Mouse (Mus musculus): ENCODE data around the gene Plekhh2. TPM values are rescaled to one million over a fixed set of nuclear protein-coding genes. Genes with fewer than 3 reads are reported as not detected.

The Plekhh2 gene
- polyA plus RNA-seq, 1 experiment = 0.66 TPM

DNA sequence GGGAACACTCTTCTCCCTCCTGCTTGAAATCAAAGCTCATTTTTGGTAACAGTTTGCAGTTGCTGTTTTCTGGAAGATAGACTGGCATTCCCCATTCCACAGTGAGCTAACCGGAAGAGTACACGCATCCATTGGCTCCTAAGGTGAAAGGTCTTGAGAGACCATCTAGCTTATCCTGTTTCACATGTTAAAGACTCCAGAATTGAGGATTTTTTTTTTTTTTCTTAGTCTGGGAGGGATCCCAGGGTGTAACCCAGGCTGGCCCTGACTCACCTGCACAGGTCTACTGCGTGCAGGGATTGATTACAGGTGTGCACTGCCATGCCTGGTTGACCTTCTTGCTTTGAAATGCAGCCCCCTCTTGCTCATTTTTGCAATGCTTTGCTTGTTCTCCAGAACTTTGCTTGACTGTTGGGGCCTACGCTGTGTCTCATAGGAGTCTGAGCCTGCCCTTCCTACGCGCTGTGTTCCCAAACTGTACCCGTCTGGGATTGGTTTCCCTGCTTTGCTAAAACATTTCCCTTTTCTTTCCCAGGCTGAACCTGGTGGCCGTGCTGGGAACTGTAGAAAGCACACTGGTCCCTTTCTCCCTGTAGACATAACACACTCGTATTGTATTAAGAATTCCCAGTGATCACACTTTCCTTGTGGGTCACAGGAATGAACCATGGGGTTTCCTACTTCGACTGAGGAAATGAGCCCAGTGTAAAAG is 92.2 kb downstream of the Plekhh2 start:
- Histone ChIP-seq H3K27ac (ENCODE audit: control insufficient read depth, insufficient read depth, low read length) (no peak overlapping the region), H3K4me3 (ENCODE audit: control insufficient read depth, insufficient read depth, low read length) (no peak overlapping the region), H3K27me3 (ENCODE audit: control insufficient read depth, insufficient read depth, low read length) (no peaks in the 10 kb centered on the region), H3K36me3 (ENCODE audit: control insufficient read depth, insufficient read depth, low read length) (no peaks in the 10 kb centered on the region), H3K4me1 (replicated peaks; ENCODE audit: control insufficient read depth, insufficient read depth, low read length) (no peaks in the 10 kb centered on the region)
- 91% methylated on average over 10 of the region's 10 CpGs for WGBS
- no peak for TF ChIP-seq CTCF (IDR thresholded peaks at IDR 0.05; ENCODE audit: borderline replicate concordance, control insufficient read depth, extremely low read depth, insufficient read depth, low read length, poor library complexity)
- no peak for TF ChIP-seq POLR2A (IDR thresholded peaks at IDR 0.05; ENCODE audit: control insufficient read depth, extremely low read depth, insufficient read depth, low read length, poor library complexity)
- no peak for DNase-seq

DNA sequence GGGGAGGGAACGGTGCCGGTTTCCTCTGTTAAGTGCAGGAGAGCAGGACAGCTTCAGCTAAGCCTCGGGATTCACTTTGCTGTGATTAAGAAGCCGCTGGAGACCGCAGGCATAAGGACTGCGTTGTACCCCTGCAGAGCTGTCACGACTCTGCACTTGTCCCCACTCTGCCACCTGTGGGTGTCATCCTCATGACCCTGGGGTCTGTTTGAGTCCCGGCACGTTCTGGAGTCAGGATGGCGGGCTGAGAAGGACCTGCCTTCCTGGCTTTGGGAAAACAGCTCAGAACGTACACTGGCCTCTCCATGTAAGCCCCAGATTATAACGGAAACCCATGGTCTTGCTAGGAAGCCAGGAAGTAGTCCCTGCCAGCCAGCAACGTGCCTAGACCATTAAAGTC is 95.3 kb downstream of the Plekhh2 start:
- Histone ChIP-seq H3K36me3 (ENCODE audit: control insufficient read depth, insufficient read depth, low read length) (no peaks in the 10 kb centered on the region), H3K4me1 (replicated peaks; ENCODE audit: control insufficient read depth, insufficient read depth, low read length) (no peaks in the 10 kb centered on the region), H3K4me3 (ENCODE audit: control insufficient read depth, insufficient read depth, low read length) (no peak overlapping the region), H3K27me3 (ENCODE audit: control insufficient read depth, insufficient read depth, low read length) (no peaks in the 10 kb centered on the region), H3K27ac (ENCODE audit: control insufficient read depth, insufficient read depth, low read length) (no peak overlapping the region)
- TF ChIP-seq CTCF (IDR thresholded peaks at IDR 0.05; ENCODE audit: borderline replicate concordance, control insufficient read depth, extremely low read depth, insufficient read depth, low read length, poor library complexity) = no peak
- no peak for TF ChIP-seq POLR2A (IDR thresholded peaks at IDR 0.05; ENCODE audit: control insufficient read depth, extremely low read depth, insufficient read depth, low read length, poor library complexity)
- WGBS = 77% methylated on average over 13 of the region's 13 CpGs
- DNase-seq = no peak

DNA sequence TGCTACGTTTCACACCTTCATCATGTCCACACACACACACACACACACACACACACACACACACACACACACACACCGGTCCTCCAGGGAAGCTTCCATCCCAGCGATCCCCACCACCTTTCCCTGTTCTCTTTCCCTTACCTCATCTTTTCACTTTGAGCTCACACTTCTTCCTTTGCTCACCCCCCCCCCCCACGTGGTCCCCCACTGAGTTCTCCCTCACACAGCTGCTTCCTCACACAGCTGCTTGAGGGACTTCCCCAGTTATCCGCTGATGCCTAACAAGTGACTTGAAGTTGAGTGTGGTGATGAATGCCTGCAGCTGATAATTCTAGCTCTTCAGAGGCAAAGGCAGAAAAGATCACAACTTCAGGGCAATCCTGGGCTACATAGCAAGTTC is 95.9 kb downstream of the Plekhh2 start:
- H3K4me3 ChIP-seq (ENCODE audit: control insufficient read depth, insufficient read depth, low read length) = no peak overlapping the region
- no peaks in the 10 kb centered on the region for H3K27me3 ChIP-seq (ENCODE audit: control insufficient read depth, insufficient read depth, low read length)
- DNase-seq = no peak
- TF ChIP-seq CTCF (IDR thresholded peaks at IDR 0.05; ENCODE audit: borderline replicate concordance, control insufficient read depth, extremely low read depth, insufficient read depth, low read length, poor library complexity) (no peak), POLR2A (IDR thresholded peaks at IDR 0.05; ENCODE audit: control insufficient read depth, extremely low read depth, insufficient read depth, low read length, poor library complexity) (no peak)
- 29% methylated on average over 5 of the region's 5 CpGs for WGBS
- no peaks in the 10 kb centered on the region for H3K4me1 ChIP-seq (replicated peaks; ENCODE audit: control insufficient read depth, insufficient read depth, low read length)
- no peak overlapping the region for H3K27ac ChIP-seq (ENCODE audit: control insufficient read depth, insufficient read depth, low read length)
- H3K36me3 ChIP-seq (ENCODE audit: control insufficient read depth, insufficient read depth, low read length) = no peaks in the 10 kb centered on the region

DNA sequence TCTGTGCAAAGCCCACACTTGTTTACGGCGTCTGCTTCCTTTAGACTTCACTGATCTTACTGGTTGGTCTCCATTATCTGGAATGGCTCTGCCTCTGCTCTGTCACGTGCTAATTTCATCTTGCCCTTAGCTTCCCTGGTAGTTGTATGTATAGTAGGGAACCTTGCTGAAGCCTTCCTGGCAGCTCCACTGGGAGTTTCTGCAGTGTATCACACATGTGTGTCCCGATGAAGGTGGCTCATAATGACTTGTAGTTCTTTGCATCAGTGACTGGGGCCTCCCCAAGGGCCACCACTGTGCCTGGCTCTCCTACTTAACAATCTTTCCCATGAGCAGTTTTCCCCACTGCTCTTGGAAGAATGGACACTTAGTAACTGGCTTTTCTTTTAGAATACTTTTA is 96.9 kb downstream of the Plekhh2 start:
- no peaks in the 10 kb centered on the region for H3K27me3 ChIP-seq (ENCODE audit: control insufficient read depth, insufficient read depth, low read length)
- TF ChIP-seq POLR2A (IDR thresholded peaks at IDR 0.05; ENCODE audit: control insufficient read depth, extremely low read depth, insufficient read depth, low read length, poor library complexity) = no peak
- TF ChIP-seq CTCF (IDR thresholded peaks at IDR 0.05; ENCODE audit: borderline replicate concordance, control insufficient read depth, extremely low read depth, insufficient read depth, low read length, poor library complexity) = no peak
- H3K4me1 ChIP-seq (replicated peaks; ENCODE audit: control insufficient read depth, insufficient read depth, low read length) = no peaks in the 10 kb centered on the region
- no peak for DNase-seq
- H3K4me3 ChIP-seq (ENCODE audit: control insufficient read depth, insufficient read depth, low read length) = no peak overlapping the region
- H3K36me3 ChIP-seq (ENCODE audit: control insufficient read depth, insufficient read depth, low read length) = no peaks in the 10 kb centered on the region
- no peak overlapping the region for H3K27ac ChIP-seq (ENCODE audit: control insufficient read depth, insufficient read depth, low read length)
- 88% methylated on average over 4 of the region's 4 CpGs for WGBS

DNA sequence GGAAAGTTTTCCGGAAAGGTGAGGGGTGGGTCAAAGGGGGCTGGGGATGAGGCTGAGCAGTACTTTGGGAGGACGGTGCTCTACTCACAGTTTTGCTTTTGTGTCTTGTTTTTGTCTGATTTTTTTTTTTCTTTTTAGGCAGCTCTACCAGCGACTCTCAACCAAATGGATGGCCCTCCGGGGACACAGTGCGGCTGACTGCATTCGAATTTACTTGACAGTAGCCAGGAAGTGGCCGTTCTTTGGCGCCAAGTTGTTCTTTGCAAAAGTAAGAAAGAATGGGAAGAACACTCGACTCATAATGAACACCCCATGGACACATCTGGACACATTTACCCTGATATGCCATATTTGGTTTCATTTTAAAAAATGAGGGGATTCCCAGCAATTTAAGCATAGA is 99.8 kb downstream of the Plekhh2 start:
- Histone ChIP-seq H3K27me3 (ENCODE audit: control insufficient read depth, insufficient read depth, low read length) (no peaks in the 10 kb centered on the region), H3K36me3 (ENCODE audit: control insufficient read depth, insufficient read depth, low read length) (no peaks in the 10 kb centered on the region), H3K4me1 (replicated peaks; ENCODE audit: control insufficient read depth, insufficient read depth, low read length) (no peaks in the 10 kb centered on the region), H3K27ac (ENCODE audit: control insufficient read depth, insufficient read depth, low read length) (no peak overlapping the region), H3K4me3 (ENCODE audit: control insufficient read depth, insufficient read depth, low read length) (no peak overlapping the region)
- TF ChIP-seq POLR2A (IDR thresholded peaks at IDR 0.05; ENCODE audit: control insufficient read depth, extremely low read depth, insufficient read depth, low read length, poor library complexity) (no peak), CTCF (IDR thresholded peaks at IDR 0.05; ENCODE audit: borderline replicate concordance, control insufficient read depth, extremely low read depth, insufficient read depth, low read length, poor library complexity) (no peak)
- no peak for DNase-seq
- whole genome bisulfite sequencing = 90% methylated on average over 9 of the region's 9 CpGs

DNA sequence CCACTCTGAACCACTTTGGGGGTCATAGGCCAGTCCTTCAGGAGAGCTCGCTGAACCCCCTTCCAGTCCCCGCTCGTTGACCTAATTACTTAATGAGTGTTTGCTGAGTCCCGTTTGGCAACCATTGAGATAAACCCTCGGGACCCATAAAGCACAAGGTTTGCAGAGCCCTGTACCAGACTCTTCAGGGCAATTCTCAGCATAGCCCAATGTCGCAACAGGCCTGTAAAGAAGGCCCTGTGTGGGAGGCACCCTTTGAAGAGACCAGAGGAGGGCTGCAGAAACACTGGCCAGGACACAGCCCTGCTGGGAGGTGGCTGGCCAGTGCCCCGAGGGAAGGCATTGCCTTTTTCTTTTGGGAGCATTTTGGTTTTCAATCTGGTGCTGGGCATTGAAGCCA is 100.3 kb downstream of the Plekhh2 start:
- Histone ChIP-seq H3K27ac (ENCODE audit: control insufficient read depth, insufficient read depth, low read length) (no peak overlapping the region), H3K4me1 (replicated peaks; ENCODE audit: control insufficient read depth, insufficient read depth, low read length) (no peaks in the 10 kb centered on the region), H3K36me3 (ENCODE audit: control insufficient read depth, insufficient read depth, low read length) (no peaks in the 10 kb centered on the region), H3K27me3 (ENCODE audit: control insufficient read depth, insufficient read depth, low read length) (no peaks in the 10 kb centered on the region), H3K4me3 (ENCODE audit: control insufficient read depth, insufficient read depth, low read length) (no peak overlapping the region)
- no peak for DNase-seq
- TF ChIP-seq POLR2A (IDR thresholded peaks at IDR 0.05; ENCODE audit: control insufficient read depth, extremely low read depth, insufficient read depth, low read length, poor library complexity) = no peak
- TF ChIP-seq CTCF (IDR thresholded peaks at IDR 0.05; ENCODE audit: borderline replicate concordance, control insufficient read depth, extremely low read depth, insufficient read depth, low read length, poor library complexity) = no peak
- 90% methylated on average over 7 of the region's 7 CpGs for WGBS

DNA sequence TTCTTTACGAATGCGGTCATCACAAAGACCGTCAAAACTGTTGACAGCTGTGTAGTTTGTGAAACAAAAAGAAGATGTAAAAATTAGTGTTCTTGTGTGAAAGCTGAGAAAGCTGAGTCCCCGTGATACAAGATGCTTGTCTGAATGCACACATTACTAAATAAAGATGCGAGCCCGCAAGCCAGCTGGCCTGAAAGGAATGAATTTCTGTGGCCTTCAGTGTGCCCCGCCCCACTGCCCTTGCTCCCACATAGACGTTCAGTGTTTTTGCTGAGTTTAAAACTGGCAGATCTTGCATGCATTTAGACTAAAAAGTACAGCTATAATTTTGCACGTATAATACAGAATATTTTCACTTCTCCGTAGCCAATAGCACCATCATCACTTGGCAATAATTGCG is 104.1 kb downstream of the Plekhh2 start:
- H3K4me1 ChIP-seq (replicated peaks; ENCODE audit: control insufficient read depth, insufficient read depth, low read length) = no peaks in the 10 kb centered on the region

More for the DNA sequence above, 104.1 kb downstream of the Plekhh2 start:
- no peaks in the 10 kb centered on the region for H3K27me3 ChIP-seq (ENCODE audit: control insufficient read depth, insufficient read depth, low read length)
- H3K4me3 ChIP-seq (ENCODE audit: control insufficient read depth, insufficient read depth, low read length) = no peak overlapping the region
- WGBS = 95% methylated on average over 11 of the region's 11 CpGs
- no peak overlapping the region for H3K27ac ChIP-seq (ENCODE audit: control insufficient read depth, insufficient read depth, low read length)
- DNase-seq = no peak
- H3K36me3 ChIP-seq (ENCODE audit: control insufficient read depth, insufficient read depth, low read length) = no peaks in the 10 kb centered on the region
- no peak for TF ChIP-seq POLR2A (IDR thresholded peaks at IDR 0.05; ENCODE audit: control insufficient read depth, extremely low read depth, insufficient read depth, low read length, poor library complexity)
- no peak for TF ChIP-seq CTCF (IDR thresholded peaks at IDR 0.05; ENCODE audit: borderline replicate concordance, control insufficient read depth, extremely low read depth, insufficient read depth, low read length, poor library complexity)

All from thymus, adult 2 months (tissue).